Mouse (Mus musculus) cerebellum, adult 11 months (tissue): Measurements from ENCODE around the gene Ube2u.
"Not testable (repeated sequence)": the region's sequence is repeated elsewhere in the genome, so short reads cannot be mapped to it uniquely, and the experiment has no call there.

Experiments used
- DNase-seq: peaks from one replicate; pipeline ENCODE4 v3.0.0; 2022

Ube2u gene

DNA sequence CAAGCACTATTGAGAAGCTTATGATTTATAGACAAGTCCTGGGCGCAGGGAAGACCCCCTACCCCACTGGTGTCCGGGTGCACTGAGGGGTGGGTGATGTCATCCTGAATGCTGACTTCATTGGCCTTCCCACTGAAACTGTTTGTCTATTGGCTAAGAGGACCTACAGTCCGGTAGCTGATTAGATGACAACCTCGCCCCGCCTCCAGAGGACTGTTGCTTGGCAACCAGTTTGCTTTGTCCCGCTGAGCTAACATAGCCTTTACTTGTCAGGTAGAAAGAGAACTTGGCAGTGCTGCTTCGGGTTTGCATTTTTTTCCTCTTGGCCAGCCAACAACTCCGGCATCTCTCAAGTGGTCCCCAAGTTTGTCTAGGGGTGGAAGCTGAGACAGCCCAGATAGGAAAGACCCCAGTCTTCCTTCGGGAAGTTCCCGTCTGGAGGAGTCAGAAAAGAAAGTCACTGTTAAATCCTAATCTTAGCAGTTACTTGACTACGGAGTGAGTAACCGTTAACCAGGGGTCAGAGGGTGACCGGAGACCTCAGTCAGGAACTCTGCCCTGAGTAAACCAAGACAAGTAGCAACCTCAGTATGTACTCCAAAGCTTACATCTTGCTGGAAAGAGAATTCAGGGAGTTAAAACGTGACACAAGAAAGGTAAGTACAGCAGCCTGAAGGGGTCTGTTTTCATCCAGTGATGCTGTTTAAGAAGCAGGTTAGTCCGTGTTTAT lies at the start of gene Ube2u:
Ube2u (plus strand) TSS at position 258 of the 730 bp plus-strand sequence.
- DNase-seq = peak; percentile 3

DNA sequence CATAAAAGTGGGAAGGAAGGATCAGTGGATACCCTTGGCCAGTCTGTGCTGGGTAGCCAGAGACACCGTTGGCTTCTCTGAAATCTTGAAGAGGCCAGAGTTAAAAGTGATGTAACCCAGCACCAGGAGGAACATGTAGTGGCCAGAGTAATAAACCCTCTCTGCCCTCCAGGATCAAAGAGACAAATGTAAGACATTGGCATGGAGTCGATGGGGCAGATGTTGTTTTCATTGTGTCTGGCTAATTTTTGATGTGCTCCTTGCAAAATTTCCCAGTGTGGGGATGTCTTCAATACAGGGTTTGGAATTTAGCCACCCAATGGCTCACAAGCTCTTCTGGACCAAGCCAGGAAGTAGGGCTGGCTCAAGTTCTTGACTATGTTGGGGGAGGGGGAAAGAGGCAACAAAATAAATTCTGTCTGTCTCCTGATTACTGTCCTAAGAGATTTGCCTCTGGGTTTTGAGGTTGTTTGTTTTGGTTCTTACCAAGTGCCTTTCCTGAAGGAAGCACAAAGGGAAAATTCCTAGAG lies 49.2 kb upstream of the Ube2u start:
- no peak for DNase-seq

DNA sequence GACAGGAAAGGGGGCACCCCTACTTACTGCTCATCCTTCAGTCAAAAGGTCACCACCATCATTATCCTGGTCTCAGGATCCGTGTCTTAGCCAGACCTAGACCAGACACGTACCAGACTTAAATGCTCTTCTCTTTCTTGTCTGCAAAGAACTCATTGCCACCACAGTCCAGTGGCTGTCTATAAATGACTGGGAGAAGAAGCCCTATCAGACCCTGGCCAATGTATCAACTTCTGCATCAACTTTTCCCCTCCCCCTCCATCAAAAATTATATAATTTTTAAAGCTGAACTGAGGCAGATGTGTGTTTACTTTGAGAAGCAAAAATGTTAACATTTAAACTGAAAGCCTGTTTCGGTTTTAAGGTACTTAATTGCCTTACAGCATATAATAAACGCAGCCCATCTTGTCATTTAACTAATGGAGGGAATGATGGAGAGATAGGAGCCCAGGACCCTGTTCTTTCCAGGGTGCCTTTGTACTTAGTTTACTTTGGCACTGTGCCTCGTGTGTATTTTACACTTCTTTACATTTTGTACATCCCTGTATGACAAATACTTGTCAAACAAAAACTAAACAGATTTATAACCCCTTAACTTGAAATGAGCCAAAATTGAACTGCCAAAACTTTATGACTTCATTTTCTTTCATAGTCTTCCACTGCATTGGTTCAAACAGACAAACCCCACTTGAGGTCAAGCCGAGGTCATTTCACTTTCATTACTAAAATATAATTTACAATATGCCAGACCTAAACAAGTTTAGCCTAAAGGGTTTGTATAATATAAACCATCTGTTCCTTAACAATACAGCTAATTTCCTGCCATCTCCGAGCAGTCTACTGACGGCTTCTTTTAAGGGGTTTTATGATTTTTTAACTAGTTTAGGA lies 43.1 kb upstream of the Ube2u start:
- no peak for DNase-seq

GRCm38 (mm10) chr4:100436169-100436547 lies 42.5 kb upstream of the Ube2u start:
- DNase-seq = no peak

DNA sequence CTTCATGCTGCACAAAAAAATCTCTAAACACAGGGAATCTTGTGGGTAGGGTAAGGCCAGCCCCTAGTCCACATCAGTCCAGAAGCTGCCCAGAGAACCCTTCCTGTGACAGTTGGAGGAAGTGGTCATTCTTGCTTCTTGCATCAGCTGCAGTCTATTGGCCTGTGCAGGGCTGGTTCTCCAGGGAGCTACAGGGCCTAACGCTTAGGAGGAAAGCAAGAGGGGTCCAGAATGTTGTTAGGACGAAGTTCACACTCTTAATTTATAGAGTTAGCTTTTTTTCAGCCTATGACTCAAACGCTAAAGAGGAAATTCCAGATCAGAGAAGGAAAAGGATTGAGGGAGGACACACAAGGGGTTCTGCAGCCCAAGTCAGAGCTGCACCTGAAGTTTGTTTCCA lies 31.8 kb upstream of the Ube2u start:
- DNase-seq = no peak

DNA sequence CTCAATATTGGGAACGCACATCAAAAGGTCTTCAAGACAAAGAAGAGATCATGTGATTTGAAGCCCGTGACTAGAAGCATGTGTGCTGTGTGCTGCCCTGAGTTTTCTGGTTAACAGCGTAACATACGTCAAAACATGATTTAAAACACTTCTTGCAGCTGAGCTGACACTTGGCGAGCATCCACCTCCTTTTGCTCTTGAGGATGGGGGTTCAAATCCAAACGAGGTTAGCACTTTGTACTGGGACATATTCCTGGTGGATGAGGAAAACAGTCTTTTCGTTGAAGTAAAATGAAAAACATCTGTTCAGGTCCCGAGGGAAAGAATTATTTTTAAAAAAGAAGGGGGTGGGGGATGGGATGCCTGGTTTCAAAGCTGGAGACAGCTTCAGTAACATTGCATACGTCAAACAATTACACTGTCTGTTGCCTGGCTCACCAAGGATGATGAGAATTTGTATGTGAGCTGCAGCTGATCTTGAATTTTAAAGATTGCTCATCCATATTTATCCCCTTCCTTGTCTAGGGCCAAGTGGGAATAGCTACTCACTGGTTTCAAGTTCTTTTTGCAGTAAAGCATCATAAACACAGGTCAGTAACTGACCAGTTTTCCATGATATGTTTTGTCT lies 16.0 kb upstream of the Ube2u start:
- DNase-seq = no peak

GRCm38 (mm10) chr4:100488447-100488846 lies 9.8 kb downstream of the Ube2u start:
- DNase-seq = no peak

- no peak for DNase-seq
Observed at GRCm38 (mm10) chr4:100495176-100495575, 16.5 kb downstream of the Ube2u start.

GRCm38 (mm10) chr4:100496521-100496920 lies 17.9 kb downstream of the Ube2u start:
- no peak for DNase-seq

GRCm38 (mm10) chr4:100498192-100498591 lies 19.5 kb downstream of the Ube2u start:
- DNase-seq = no peak

DNA sequence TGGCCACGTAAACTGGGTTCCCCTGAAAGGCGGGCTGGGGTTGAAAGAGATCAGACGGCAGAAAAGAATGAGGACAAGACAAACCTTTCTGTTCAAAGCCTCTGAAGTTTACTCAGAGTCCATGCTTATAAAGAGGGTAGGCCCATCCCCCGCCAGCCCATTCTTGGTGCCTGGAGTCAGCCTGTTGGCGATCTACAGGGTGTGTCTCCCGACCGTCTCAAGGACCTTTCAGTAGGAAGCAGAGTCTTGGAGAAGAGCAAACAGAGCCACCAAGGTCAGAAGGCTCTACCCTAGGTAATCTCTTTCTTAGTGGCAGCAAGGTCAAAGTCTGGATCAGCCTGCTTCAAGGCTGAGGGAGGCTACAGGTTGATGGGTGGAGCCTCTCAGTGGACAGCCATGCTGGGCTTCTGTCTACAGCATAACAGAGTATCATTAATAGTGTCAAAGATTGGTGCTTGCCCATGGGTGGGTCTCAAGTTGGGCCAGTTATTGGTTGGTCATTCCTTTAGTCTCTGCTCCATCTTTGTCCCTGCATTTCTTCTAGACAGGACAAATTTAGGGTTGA lies 20.5 kb downstream of the Ube2u start:
- not testable (repeated sequence) for DNase-seq

- no peak for DNase-seq
Observed at GRCm38 (mm10) chr4:100503337-100503736, 24.7 kb downstream of the Ube2u start.

DNA sequence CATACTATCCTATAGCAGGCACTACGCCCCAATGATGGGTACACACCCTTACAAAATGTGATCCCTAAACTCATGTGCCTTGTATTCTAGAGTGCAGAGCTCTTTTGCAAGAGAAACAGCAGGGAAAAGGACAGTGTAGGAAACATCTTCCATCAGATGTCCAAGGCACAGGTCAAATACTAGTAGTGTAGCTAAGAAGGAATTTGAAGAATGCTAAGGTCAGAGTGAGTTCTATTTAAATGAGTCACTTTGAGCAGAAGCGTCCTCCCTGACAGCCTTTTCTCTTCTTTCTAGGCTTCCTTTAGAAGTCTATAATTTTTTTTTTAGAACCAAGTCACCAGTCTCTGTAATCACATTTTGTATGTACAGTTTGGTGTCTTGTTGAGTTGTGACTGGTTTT lies 39.0 kb downstream of the Ube2u start:
- no peak for DNase-seq

DNA sequence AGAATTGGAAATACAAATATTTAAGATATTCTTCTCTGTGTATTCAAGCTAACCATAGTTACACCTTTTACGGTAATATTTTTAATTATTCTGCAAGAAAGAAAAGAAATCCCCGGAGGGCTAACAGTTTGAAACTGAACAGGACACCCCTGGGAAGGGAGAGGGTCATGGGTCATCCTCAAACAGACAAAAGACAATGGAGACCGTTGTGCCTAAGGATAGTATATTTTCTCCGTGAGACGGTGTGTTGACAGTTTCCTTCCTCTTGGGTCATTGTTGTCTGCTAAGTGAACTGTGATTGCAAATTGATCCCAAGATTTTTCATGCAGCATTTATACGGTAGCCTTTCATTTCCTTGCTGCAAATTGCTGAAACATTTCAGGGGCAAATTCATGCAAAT lies 43.9 kb downstream of the Ube2u start:
- DNase-seq = no peak

GRCm38 (mm10) chr4:100524741-100525140 lies 46.1 kb downstream of the Ube2u start:
- DNase-seq = no peak

- no peak for DNase-seq
Observed at GRCm38 (mm10) chr4:100526296-100526695, 47.6 kb downstream of the Ube2u start.

DNA sequence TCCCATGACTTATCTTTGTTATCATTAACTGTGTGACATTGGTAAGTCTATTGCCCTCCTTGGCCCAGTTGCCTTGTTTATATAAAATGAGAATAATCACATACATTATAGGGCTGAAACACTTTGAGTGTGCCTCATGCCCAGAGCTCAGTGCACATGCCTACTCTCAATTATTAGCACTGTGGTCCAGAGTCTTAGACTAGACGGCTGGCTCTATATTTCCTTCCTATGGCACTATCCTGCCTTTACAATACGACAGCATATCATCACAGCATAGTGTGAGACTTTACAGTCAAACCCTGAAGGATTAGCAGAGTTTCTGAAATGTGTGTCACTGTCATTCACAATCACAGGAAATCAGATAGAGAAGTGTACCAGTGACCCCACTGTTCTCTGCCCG lies 48.4 kb downstream of the Ube2u start:
- DNase-seq = no peak

- DNase-seq = no peak
Observed at GRCm38 (mm10) chr4:100527554-100528001, 48.9 kb downstream of the Ube2u start.

GRCm38 (mm10) chr4:100533607-100534006 lies 55.0 kb downstream of the Ube2u start:
- DNase-seq = no peak

GRCm38 (mm10) chr4:100534946-100535345 lies 56.3 kb downstream of the Ube2u start:
- DNase-seq = no peak

DNA sequence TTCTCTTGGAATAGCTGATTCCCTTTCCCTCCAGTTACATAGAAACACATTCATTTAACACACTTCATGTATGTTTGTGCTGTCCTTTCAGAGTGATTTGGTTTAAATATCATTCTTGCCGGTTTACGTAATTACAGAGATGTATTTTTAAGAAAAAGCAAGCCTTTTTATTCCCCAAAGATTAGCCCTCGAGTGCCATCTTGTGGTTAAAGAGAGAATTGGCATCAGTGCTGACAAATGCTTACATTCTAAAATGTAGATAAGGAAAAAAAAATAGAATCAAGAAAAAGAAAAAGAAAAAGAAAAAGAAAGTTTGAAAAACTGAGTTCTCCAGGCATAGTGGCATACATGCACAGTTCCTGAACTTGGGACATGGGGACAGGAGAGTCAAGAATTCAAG lies 59.2 kb downstream of the Ube2u start:
- DNase-seq = peak; percentile 21

DNA sequence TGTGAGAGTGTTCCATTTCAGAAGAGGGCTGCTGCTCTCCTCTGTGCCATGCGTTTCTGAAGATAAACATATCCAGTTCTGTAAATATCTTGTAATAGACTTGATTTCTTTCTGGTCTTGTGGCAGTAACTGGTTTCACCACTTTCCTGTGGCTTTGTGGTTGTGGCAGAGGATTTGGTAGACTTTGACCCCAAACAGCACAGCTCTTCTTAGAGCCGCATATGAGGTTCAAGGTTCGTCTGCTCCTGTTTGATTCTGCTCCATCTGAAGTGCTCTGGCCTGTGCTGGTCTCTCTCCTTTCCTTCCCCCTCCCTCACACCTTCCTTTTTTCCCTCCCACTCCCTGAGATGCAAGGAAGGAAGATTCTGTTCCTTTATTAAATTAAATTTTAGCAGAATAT lies 60.8 kb downstream of the Ube2u start:
- DNase-seq = no peak

GRCm38 (mm10) chr4:100547905-100548304 lies 69.3 kb downstream of the Ube2u start:
- no peak for DNase-seq
